Mouse (Mus musculus): Measurements from ENCODE around the gene Lrrc4b. TPM values are rescaled to one million over a fixed set of nuclear protein-coding genes. Genes with fewer than 3 reads are reported as not detected.

The Lrrc4b gene
- total RNA-seq, 4 experiments from 2014 or later = 6.4 to 15.4 (median 9.8) TPM

- no peak for DNase-seq
Observed at GRCm38 (mm10) chr7:44437188-44437587, 8.4 kb downstream of the Lrrc4b start.

GRCm38 (mm10) chr7:44437933-44438332 is 9.1 kb downstream of the Lrrc4b start:
- no peak for DNase-seq

GRCm38 (mm10) chr7:44439696-44440095 is 10.9 kb downstream of the Lrrc4b start:
- DNase-seq = no peak

- DNase-seq = no peak
Observed at GRCm38 (mm10) chr7:44440479-44440878, 11.7 kb downstream of the Lrrc4b start.

- DNase-seq = no peak
Observed at GRCm38 (mm10) chr7:44441180-44441579, 12.4 kb downstream of the Lrrc4b start.

- DNase-seq = no peak
Observed at GRCm38 (mm10) chr7:44441648-44442109, 12.9 kb downstream of the Lrrc4b start.

GRCm38 (mm10) chr7:44442407-44442821 is 13.6 kb downstream of the Lrrc4b start:
- no peak for DNase-seq

- no peak for DNase-seq
Observed at GRCm38 (mm10) chr7:44443268-44444173, 14.7 kb downstream of the Lrrc4b start.

GRCm38 (mm10) chr7:44444886-44445527 is 16.2 kb downstream of the Lrrc4b start:
- DNase-seq = no peak

- DNase-seq = no peak
Observed at GRCm38 (mm10) chr7:44445528-44445923, 16.7 kb downstream of the Lrrc4b start.

GRCm38 (mm10) chr7:44446070-44446855 is 17.4 kb downstream of the Lrrc4b start:
- no peak for DNase-seq

GRCm38 (mm10) chr7:44453256-44453655 is 24.4 kb downstream of the Lrrc4b start:
- no peak for DNase-seq

- no peak for DNase-seq
Observed at GRCm38 (mm10) chr7:44456302-44456701, 27.5 kb downstream of the Lrrc4b start.

GRCm38 (mm10) chr7:44460067-44460466 is 31.2 kb downstream of the Lrrc4b start:
- no peak for DNase-seq

GRCm38 (mm10) chr7:44460767-44461502 is 32.1 kb downstream of the Lrrc4b start:
- no peak for DNase-seq

- no peak for DNase-seq
Observed at GRCm38 (mm10) chr7:44461503-44462217, 32.8 kb downstream of the Lrrc4b start.

GRCm38 (mm10) chr7:44462218-44463055 is 33.6 kb downstream of the Lrrc4b start:
- no peak for DNase-seq

- no peak for DNase-seq
Observed at GRCm38 (mm10) chr7:44463056-44463425, 34.2 kb downstream of the Lrrc4b start.

GRCm38 (mm10) chr7:44463556-44464225 is 34.9 kb downstream of the Lrrc4b start:
- DNase-seq = no peak

- DNase-seq = no peak
Observed at GRCm38 (mm10) chr7:44464511-44464910, 35.7 kb downstream of the Lrrc4b start.
